12 mouse cellular contexts compared by ENCODE assay signal in genomic region chr1:156504945-156505523, GRCm38 (mm10). TPM values are rescaled to one million over a fixed set of nuclear protein-coding genes. Genes with fewer than 3 reads are reported as not detected.
DNase-seq lines count a peak whose midpoint lies in the region; ATAC-seq and TF ChIP-seq lines count a peak whose summit lies in the region.
"Had no signal": no experiment of that assay in that cellular context is flagged by ENCODE, and none has a peak within 500 bp of the region (broad histone marks: within the 10 kb centered on the region; RNA-seq: fewer than 3 reads in every experiment).

No protein-coding gene starts in this region.

- no peak for TF ChIP-seq POLR2A in bone marrow, adult 2 months (IDR thresholded peaks at IDR 0.05; ENCODE audit: borderline replicate concordance, control insufficient read depth, low read depth, low read length)

- H3K4me2 ChIP-seq in lung, postnatal 0 days (replicated peaks; ENCODE audit: low read depth, low read length): no peak overlapping the region
- no peak overlapping the region for H3K4me2 ChIP-seq in midbrain, embryonic 16.5 days (ENCODE audit: low read length)
- H3K4me2 ChIP-seq: liver, embryonic 13.5 days had no signal

- TF ChIP-seq EP300 in lung, postnatal 0 days (IDR thresholded peaks at IDR 0.05): no peak

- no peaks in the 10 kb centered on the region for H3K4me1 ChIP-seq in lung, postnatal 0 days (ENCODE audit: insufficient read depth, low read depth, low read length)
- H3K4me1 ChIP-seq in bone marrow, adult 2 months (ENCODE audit: control insufficient read depth, insufficient read depth, low read length): no peaks in the 10 kb centered on the region
- H3K4me1 ChIP-seq in midbrain, embryonic 16.5 days (ENCODE audit: control insufficient read depth, insufficient read depth, low read length): no peaks in the 10 kb centered on the region
- H3K4me1 ChIP-seq: liver, embryonic 13.5 days had no signal

- TF ChIP-seq CTCF in lung, postnatal 0 days (IDR thresholded peaks at IDR 0.05): peak; percentile 27; the same call in 1 of the 2 replicates
- peak; percentile 11; the same call in 1 of the 2 replicates for TF ChIP-seq CTCF in bone marrow, adult 2 months (IDR thresholded peaks at IDR 0.05; ENCODE audit: control insufficient read depth, insufficient read depth, low read length)

- H3K9ac ChIP-seq in lung, postnatal 0 days (replicated peaks; ENCODE audit: low read depth): no peak overlapping the region
- no peak overlapping the region for H3K9ac ChIP-seq in midbrain, embryonic 16.5 days (ENCODE audit: low read depth, low read length)
- H3K9ac ChIP-seq: liver, embryonic 13.5 days had no signal

- H3K27me3 ChIP-seq in lung, postnatal 0 days (replicated peaks; ENCODE audit: insufficient read depth, low read length): no peaks in the 10 kb centered on the region
- no peaks in the 10 kb centered on the region for H3K27me3 ChIP-seq in midbrain, embryonic 16.5 days (ENCODE audit: control insufficient read depth, insufficient read depth, low read depth, low read length)
- H3K27me3 ChIP-seq: liver, embryonic 13.5 days had no signal

- H3K27ac ChIP-seq in lung, postnatal 0 days (ENCODE audit: low read length): no peak overlapping the region
- no peak overlapping the region for H3K27ac ChIP-seq in bone marrow, adult 2 months (ENCODE audit: control insufficient read depth, insufficient read depth, low read depth, low read length, poor library complexity)
- H3K27ac ChIP-seq in midbrain, embryonic 16.5 days (ENCODE audit: low read length): no peak overlapping the region
- H3K27ac ChIP-seq: liver, embryonic 13.5 days had no signal

- H3K9me3 ChIP-seq in lung, postnatal 0 days (ENCODE audit: low read length): no peaks in the 10 kb centered on the region
- no peaks in the 10 kb centered on the region for H3K9me3 ChIP-seq in midbrain, embryonic 16.5 days (replicated peaks; ENCODE audit: control insufficient read depth, low read length, poor library complexity, severe bottlenecking)
- H3K9me3 ChIP-seq: liver, embryonic 13.5 days had no signal

- H3K36me3 ChIP-seq in lung, postnatal 0 days (ENCODE audit: insufficient read depth, low read length): no peaks in the 10 kb centered on the region
- no peaks in the 10 kb centered on the region for H3K36me3 ChIP-seq in midbrain, embryonic 16.5 days (ENCODE audit: control insufficient read depth, insufficient read depth, low read length)
- H3K36me3 ChIP-seq: liver, embryonic 13.5 days had no signal

- ATAC-seq in CD4-positive, CD25-positive, alpha-beta regulatory T cell, adult 4 months: no peak
- ATAC-seq in lung, postnatal 0 days: no peak
- ATAC-seq in midbrain, embryonic 16.5 days: no peak
- ATAC-seq: forebrain, embryonic 14.5 days had no signal

- WGBS in lung, postnatal 0 days: 78% methylated on average over 5 of the region's 5 CpGs
- WGBS in bone marrow, adult 2 months: 66% methylated on average over 5 of the region's 5 CpGs
- WGBS in midbrain, embryonic 16.5 days: 79% methylated on average over 5 of the region's 5 CpGs

- no peak overlapping the region for H3K4me3 ChIP-seq in lung, postnatal 0 days (ENCODE audit: low read depth, low read length)
- H3K4me3 ChIP-seq in bone marrow, adult 2 months (replicated peaks; ENCODE audit: control insufficient read depth, low read depth, low read length): no peak overlapping the region
- no peak overlapping the region for H3K4me3 ChIP-seq in midbrain, embryonic 16.5 days (ENCODE audit: low read depth, low read length)
- H3K4me3 ChIP-seq: liver, embryonic 13.5 days had no signal

- peak; percentile 39 for DNase-seq in CD4-positive, CD25-positive, alpha-beta regulatory T cell, adult 2 months (ENCODE audit: low read depth, low spot score)
- DNase-seq in lung, postnatal 0 days (ENCODE audit: low spot score): no peak
- DNase-seq in lung, postnatal 25 days (ENCODE audit: low spot score): no peak
- DNase-seq in thymus, postnatal 25 days: peak; percentile 13
- no peak for DNase-seq in spleen, adult 18-20 months
- DNase-seq: gastrocnemius, postnatal 36 days; kidney, postnatal 14 days; liver, embryonic 13.5 days had no signal

RNA-seq across cellular contexts. Expression of gene Gm10031, which starts 18.8 kb away (rescaled TPM):
- polyA plus RNA-seq in CD4-positive, CD25-positive, alpha-beta regulatory T cell, adult 4 months (2017; shearing (Covaris generic)): 1 to 10 TPM in 1 of 2 experiments, under 1 TPM in 1; 0.66 to 4.8 TPM
- 0.26 and 0.40 TPM in 2 replicates for polyA plus RNA-seq in lung, postnatal 0 days (2015; fragmentation: Nextera tagmentation; extraction: Ambion mirVana)
- polyA plus RNA-seq in bone marrow, adult 2 months (2011; ENCODE audit: insufficient read depth, insufficient read length, low replicate concordance, missing spikeins): 1.2 and 2.5 TPM in 2 replicates
- 0.48 and 0.75 TPM in 2 replicates for polyA plus RNA-seq in midbrain, embryonic 16.5 days (2015; fragmentation: Nextera tagmentation; extraction: Ambion mirVana)

RNA-seq across cellular contexts. Expression of gene Soat1, which starts 30.9 kb away (rescaled TPM):
- polyA plus RNA-seq in CD4-positive, CD25-positive, alpha-beta regulatory T cell, adult 4 months (2017; shearing (Covaris generic)): 10 to 100 TPM; 56.3 TPM
- polyA plus RNA-seq in lung, postnatal 0 days (2015; fragmentation: Nextera tagmentation; extraction: Ambion mirVana): 110 and 140 TPM in 2 replicates
- 4.2 and 14.6 TPM in 2 replicates for polyA plus RNA-seq in bone marrow, adult 2 months (2011; ENCODE audit: insufficient read depth, insufficient read length, low replicate concordance, missing spikeins)
- polyA plus RNA-seq in midbrain, embryonic 16.5 days (2015; fragmentation: Nextera tagmentation; extraction: Ambion mirVana): 9.9 and 10.1 TPM in 2 replicates

RNA-seq across cellular contexts. Expression of gene Abl2, which starts 53.6 kb away (rescaled TPM):
- polyA plus RNA-seq in CD4-positive, CD25-positive, alpha-beta regulatory T cell, adult 4 months (2017; shearing (Covaris generic)): 1 to 10 TPM; 4.6 to 4.9 TPM
- 2.3 and 3.0 TPM in 2 replicates for polyA plus RNA-seq in lung, postnatal 0 days (2015; fragmentation: Nextera tagmentation; extraction: Ambion mirVana)
- 2.5 and 8.7 TPM in 2 replicates for polyA plus RNA-seq in bone marrow, adult 2 months (2011; ENCODE audit: insufficient read depth, insufficient read length, low replicate concordance, missing spikeins)
- polyA plus RNA-seq in midbrain, embryonic 16.5 days (2015; fragmentation: Nextera tagmentation; extraction: Ambion mirVana): 6.7 and 7.0 TPM in 2 replicates

Comparison
In these comparisons a context has a peak if more than half of its experiments do, and no peak if none do; other contexts are left out.
1. DNase-seq: peak in CD4-positive, CD25-positive, alpha-beta regulatory T cell, adult 2 months (single experiment) and thymus, postnatal 25 days (single experiment); none in lung, postnatal 0 days (single experiment), lung, postnatal 25 days (single experiment) and spleen, adult 18-20 months (0 of 2).